Mouse (Mus musculus) embryonic fibroblast, embryonic 13.5 days (primary cell): ENCODE measurements around the gene Tmem245. TPM values are rescaled to one million over a fixed set of nuclear protein-coding genes. Genes with fewer than 3 reads are reported as not detected.

Experiments
- H3K27ac ChIP-seq: 2 replicates; pipeline ENCODE4 v1.5.1; 2012; ENCODE audit warnings: low read length, control low read depth, inconsistent platforms; ENCODE audit not compliant: insufficient read depth
- H3K4me1 ChIP-seq: 2 replicates; pipeline ENCODE4 v1.6.1; 2011; ENCODE audit warnings: low read length; ENCODE audit not compliant: control insufficient read depth, insufficient read depth
- H3K4me3 ChIP-seq: 2 replicates; pipeline ENCODE4 v1.5.1; 2011; ENCODE audit warnings: mild to moderate bottlenecking, control low read depth, low read length; ENCODE audit not compliant: insufficient read depth
- CTCF ChIP-seq: IDR thresholded peaks from 2 replicates; pipeline ENCODE4 v1.5.1; 2011; ENCODE audit warnings: mild to moderate bottlenecking, control low read depth, low read length, moderate library complexity, borderline replicate concordance; ENCODE audit not compliant: insufficient read depth
- POLR2A ChIP-seq: IDR thresholded peaks from 2 replicates; pipeline ENCODE4 v1.6.1; 2011; ENCODE audit warnings: low read depth, mild to moderate bottlenecking, control low read depth, low read length, moderate library complexity
- polyA plus RNA-seq: library from polyadenylated mRNA; stranded (reverse); fragments of >200 nt; gene quantifications from 2 replicates; pipeline ENCODE4 v1.2.4, GENCODE M21; 2011; ENCODE audit warnings: low read depth; ENCODE audit not compliant: missing spikeins, insufficient read length

The Tmem245 gene
- polyA plus RNA-seq: 24.8 and 28.8 TPM in 2 replicates

GRCm38 (mm10) chr4:56946641-56947640, at the start of gene Tmem245:
Gene Tmem245, minus strand, starts transcription at chr4:56947437.
- H3K4me3 ChIP-seq: peak within 1 kb of the TSS; percentile 83
- TF ChIP-seq POLR2A (peak; percentile 62), CTCF (no peak)
- H3K27ac ChIP-seq: peak within 1 kb of the TSS; percentile 28; the same call in 1 of the 2 replicates
- H3K4me1 ChIP-seq: peaks cover 10% of the 10 kb centered on the region

- no peaks in the 10 kb centered on the region for H3K4me1 ChIP-seq
- no peak overlapping the region for H3K27ac ChIP-seq
- TF ChIP-seq POLR2A: no peak
These were observed 46.1 kb upstream of the Tmem245 start for GRCm38 (mm10) chr4:56993331-56993730.

DNA sequence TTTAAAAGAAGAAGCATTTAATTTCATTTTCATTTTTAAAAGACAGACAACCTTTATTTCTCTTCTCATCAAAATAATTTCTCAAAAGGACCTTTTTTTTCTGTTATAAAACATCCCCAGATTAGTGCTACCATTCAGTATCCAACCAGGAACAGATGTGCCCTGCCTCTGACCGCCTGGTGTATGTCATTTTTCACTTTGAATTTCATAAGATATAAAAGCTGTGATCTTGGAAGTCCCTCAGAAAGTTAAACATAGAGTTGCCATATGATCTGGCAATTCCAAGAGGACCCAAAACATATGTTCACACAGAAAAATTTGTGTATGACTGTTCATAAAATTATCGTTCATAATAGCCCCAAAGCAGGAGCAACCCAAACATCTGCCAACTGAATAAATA, 44.7 kb upstream of the Tmem245 start:
- no peak overlapping the region for H3K27ac ChIP-seq
- no peaks in the 10 kb centered on the region for H3K4me1 ChIP-seq
- H3K4me3 ChIP-seq: no peak overlapping the region
- TF ChIP-seq POLR2A (no peak), CTCF (no peak)

More at GRCm38 (mm10) chr4:56993331-56993730, 46.1 kb upstream of the Tmem245 start:
- no peak overlapping the region for H3K4me3 ChIP-seq

- Histone ChIP-seq H3K4me1 (no peaks in the 10 kb centered on the region), H3K27ac (no peak within 1 kb of the TSS), H3K4me3 (peak within 1 kb of the TSS; percentile 42)
- TF ChIP-seq POLR2A (no peak), CTCF (no peak)
These were observed 43.0 kb upstream of the Tmem245 start, which contains the start of gene Frrs1l for GRCm38 (mm10) chr4:56990215-56990584. Gene Frrs1l, minus strand, starts transcription at chr4:56990391.

DNA sequence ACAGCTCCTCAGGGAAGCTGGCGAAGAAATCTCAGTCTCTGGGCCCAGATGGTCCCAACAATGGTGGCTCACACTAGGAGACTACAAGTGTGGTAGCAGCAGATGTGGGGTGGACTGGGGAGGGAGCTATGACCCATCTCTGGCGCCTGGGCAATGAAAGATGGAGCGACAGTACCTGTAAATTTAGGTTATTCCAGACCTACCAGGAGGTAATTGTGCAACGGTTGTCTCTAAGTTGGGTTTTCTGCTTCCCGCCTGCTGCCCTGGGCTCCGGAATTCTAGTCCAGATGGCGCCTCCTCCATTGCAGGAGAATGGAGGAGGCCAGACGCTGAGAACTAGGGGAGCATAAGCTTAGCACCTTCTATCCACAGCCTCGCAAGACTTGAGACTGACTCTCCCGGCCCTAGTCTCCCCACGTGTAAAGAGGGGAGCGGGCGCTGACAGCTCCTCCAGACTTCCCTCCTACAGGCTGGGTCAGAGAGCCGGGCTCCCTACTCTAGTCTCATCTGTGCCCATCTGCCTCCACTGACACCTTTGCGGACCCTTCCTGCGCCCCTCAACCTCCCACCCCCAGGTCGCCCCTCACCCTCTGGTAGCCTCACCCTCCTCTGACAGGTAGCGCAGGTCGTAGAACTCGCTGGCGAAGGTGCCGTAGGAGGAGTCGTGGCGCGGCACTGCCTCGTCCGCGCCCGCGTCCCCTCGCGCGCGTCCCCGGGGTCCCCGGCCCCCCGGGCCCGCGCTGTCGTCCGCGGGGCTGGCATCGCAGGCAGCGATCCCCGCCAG, 42.4 kb upstream of the Tmem245 start:
- no peaks in the 10 kb centered on the region for H3K4me1 ChIP-seq
- TF ChIP-seq CTCF (no peak), POLR2A (no peak)
- H3K27ac ChIP-seq: no peak overlapping the region
- H3K4me3 ChIP-seq: peak overlapping the region; percentile 34

DNA sequence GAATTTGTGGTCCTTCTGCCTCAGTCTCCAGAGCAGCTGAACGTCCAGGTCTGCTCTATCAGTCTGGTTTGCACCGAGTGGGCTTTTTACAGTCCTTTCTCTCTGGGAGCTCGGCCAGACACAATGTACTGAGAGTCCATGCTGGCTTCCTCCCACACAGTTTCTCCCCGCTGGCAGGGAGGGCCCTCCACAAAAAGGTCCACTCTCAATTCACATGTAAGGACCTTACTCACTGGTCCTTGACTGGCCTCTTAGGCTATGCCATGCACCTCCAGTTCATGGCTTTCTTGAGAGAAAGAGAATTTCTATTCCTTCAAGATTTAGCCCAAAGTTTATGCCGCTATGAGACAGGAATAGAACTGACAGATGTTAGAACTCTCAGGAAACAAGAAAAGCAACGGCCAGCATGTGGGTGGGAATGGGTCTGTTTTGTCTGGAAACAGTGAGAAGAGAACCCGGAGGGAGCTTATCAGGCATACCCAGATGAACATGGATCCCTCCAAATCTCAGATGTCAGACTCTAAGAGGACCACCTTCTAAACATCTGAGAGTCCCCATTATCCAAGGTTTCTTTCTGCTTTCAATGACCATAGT, 18.4 kb upstream of the Tmem245 start:
- Histone ChIP-seq H3K4me3 (no peak overlapping the region), H3K4me1 (no peaks in the 10 kb centered on the region), H3K27ac (no peak overlapping the region)
- TF ChIP-seq POLR2A (no peak), CTCF (no peak)

DNA sequence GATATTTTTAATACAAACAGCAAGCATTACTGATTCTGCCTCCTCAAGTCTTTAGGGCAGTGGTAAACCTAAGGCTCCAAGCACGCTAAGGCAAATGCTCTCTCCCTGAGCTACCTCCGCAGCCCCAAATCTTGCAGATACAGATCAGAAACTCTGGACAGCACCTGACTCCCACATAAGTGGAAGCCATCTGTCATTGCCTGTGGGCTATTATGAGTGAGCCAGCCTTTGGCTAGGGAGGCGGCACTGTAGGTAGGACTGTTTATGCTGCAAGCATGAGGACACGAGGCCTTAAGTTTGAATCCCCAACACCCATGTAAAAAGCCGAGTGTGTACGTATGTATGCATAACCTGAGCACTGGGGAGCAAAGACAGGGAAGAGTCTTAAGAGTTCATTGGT, 16.4 kb upstream of the Tmem245 start:
- Histone ChIP-seq H3K27ac (no peak overlapping the region), H3K4me3 (no peak overlapping the region), H3K4me1 (no peaks in the 10 kb centered on the region)
- no peak for TF ChIP-seq CTCF
- no peak for TF ChIP-seq POLR2A

GRCm38 (mm10) chr4:56961320-56961925, 14.2 kb upstream of the Tmem245 start:
- no peak for TF ChIP-seq CTCF
- no peak for TF ChIP-seq POLR2A
- no peaks in the 10 kb centered on the region for H3K4me1 ChIP-seq
- no peak overlapping the region for H3K27ac ChIP-seq
- H3K4me3 ChIP-seq: no peak overlapping the region

- TF ChIP-seq POLR2A: no peak
- no peak overlapping the region for H3K4me3 ChIP-seq
- H3K27ac ChIP-seq: no peak overlapping the region
- no peaks in the 10 kb centered on the region for H3K4me1 ChIP-seq
These were observed 10.3 kb upstream of the Tmem245 start for GRCm38 (mm10) chr4:56957518-56957917.
